Mouse (Mus musculus) c-Kit-positive CD71-positive TER-119-negative erythroid progenitor cells, embryonic 14.5 days (primary cell): ENCODE data around the gene Ddb1.

Experiments
- DNase-seq: peaks from one replicate; pipeline ENCODE4 v3.0.0-alpha.2; 2013; ENCODE audit warnings: low read depth

Gene Ddb1

GRCm38 (mm10) chr19:10591659-10592377, 13.3 kb upstream of the Ddb1 start:
- DNase-seq: no peak

DNA sequence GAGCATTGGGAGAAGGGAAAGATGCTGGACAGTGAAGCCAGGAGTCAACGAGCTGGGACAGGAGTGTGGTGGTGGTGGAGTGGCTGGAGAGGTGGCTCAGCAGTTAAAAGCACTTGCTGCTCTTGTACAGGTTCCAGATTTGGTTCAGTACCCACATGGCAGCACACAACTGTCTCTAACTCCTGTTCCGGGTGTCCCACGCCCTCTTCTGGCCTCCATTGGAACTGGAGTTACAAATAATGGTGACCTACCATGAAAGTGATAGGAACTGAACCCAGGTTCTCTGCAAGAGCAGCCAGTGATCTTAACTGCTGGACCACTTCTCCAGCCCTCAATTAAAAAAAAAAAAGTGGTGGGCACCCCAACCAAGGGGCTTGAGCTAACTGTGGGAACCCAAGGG, 6.9 kb upstream of the Ddb1 start:
- DNase-seq: peak; percentile 39

DNA sequence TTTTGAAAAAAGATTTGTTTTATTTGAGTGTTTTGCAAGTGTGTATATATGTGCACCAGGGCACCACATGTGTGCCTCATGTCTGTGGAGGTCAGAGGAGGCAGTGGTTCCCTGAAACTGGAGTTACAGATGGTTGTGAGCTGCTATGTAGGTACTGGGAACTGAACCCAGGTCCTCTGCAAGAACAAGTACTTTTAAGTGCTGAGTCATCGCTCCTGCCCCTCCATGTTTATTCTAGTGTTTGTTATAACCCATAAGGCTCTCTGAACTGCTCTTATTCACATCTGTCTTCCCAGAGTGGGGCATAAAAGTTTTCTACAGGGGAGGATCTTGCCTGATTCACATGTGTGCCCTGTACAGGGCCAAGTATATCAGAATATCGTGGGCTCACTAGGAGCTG, 5.5 kb upstream of the Ddb1 start:
- no peak for DNase-seq

DNA sequence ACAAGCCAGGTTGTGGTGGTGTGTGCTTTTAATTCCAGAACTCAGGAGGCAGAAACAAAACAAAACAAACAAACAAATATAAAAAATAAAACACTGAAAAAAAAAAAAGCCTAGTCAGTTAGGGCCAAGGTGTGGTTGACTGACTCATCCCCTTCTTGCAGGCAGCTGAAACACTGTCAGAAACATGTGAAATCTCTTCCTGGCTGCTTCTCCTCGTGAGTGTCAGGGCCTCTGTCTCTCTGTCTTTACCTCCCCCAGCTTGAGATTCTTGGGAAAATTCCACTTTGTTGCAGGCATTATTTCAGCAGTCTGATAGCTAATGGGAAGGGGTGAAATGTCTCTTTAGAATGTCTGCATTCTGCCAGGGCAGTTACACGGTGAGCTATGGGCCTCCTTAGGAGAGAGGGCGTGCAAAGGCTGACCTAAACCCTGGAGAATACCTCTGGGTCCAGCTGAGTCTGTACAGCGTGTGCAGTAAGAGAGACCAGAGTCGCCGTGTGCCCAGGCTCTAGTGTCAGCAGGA, 2.8 kb upstream of the Ddb1 start:
- DNase-seq: no peak

GRCm38 (mm10) chr19:10602787-10603186, 2.3 kb upstream of the Ddb1 start:
- DNase-seq: peak; percentile 83

GRCm38 (mm10) chr19:10603660-10604523, 1.2 kb upstream of the Ddb1 start:
- no peak for DNase-seq

DNA sequence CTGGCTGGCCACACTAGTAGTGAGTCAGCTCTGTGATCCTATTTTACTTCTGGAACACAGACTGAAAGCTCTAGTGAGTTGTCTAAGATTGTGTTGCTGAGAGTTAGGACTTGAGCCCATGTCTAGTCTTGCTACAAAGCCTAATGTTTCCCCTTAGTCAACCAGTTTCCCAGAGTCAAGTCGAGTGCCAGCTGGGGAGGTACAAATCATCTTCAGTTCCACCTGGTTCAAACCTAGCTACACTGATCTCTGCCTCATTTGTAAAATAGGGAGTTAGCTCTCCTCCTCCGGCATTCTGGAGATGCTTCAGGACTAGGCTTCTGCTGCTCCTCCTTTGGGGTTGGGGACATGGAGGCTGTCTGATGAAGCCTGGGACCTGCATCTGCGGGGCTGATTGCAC, 593 bp upstream of the Ddb1 start:
- DNase-seq: no peak

GRCm38 (mm10) chr19:10605901-10606622, 935 bp downstream of the Ddb1 start:
- DNase-seq: peak; percentile 42

DNA sequence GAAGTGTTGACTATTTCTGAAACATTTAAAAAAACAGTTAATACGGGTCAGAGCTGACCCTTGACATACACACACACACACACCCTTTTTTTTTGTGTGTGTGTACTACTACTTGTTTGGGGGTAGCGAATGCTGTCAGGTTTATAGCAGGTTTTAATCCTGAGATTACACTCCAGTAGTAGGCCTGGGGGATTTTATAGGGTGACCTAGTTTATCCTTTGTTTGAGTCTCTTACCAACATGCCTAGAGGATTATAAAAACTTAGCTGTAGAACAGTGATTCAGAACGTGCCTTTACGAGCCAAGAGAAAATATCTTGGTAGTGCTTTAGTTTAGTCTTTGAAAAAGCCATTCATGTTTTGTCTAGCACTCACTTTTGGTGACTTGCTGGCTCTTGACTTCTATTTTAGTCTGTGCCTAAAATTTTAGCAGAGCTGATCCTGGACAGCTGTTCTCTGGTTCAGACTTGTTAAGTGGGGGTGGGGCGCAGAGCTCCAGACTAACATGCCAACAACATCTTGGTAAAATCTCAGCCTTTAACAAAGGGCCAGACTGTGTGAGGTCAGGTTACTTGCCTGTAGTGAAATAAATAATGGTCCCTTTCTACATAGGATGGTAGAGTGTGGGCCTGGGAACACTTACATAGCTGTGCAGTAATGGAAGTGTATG, 3.6 kb downstream of the Ddb1 start:
- DNase-seq: no peak

- no peak for DNase-seq
Observed at GRCm38 (mm10) chr19:10634106-10634871, 29.2 kb downstream of the Ddb1 start, which contains the start of gene Vwce. Vwce (plus strand) TSS chr19:10634213.

DNA sequence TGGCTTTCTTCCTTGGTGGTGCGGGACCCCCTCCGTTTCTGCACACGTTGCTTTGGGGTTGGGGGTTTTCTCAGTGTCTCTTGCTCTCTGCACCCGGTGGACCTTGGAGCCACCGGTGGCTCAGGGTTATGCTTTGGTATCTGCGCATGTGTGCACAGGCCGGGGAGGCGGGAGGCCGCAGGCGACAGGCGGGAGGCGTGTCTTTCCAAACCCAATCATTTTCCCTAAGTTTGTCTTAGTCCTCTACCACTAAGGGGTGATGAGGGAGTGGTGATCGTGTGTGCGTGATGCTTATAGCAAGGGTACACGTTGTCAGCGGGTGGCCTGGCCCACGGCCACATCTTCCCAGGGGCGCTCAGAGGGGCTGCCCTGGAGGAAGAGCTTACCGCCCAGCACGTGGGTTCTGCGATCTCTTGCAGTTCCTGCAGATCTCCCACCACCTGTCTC, 29.8 kb downstream of the Ddb1 start:
- DNase-seq: peak; percentile 54

GRCm38 (mm10) chr19:10637840-10638239, 32.7 kb downstream of the Ddb1 start:
- DNase-seq: no peak

- no peak for DNase-seq
Observed at GRCm38 (mm10) chr19:10640080-10640479, 35.0 kb downstream of the Ddb1 start.

DNA sequence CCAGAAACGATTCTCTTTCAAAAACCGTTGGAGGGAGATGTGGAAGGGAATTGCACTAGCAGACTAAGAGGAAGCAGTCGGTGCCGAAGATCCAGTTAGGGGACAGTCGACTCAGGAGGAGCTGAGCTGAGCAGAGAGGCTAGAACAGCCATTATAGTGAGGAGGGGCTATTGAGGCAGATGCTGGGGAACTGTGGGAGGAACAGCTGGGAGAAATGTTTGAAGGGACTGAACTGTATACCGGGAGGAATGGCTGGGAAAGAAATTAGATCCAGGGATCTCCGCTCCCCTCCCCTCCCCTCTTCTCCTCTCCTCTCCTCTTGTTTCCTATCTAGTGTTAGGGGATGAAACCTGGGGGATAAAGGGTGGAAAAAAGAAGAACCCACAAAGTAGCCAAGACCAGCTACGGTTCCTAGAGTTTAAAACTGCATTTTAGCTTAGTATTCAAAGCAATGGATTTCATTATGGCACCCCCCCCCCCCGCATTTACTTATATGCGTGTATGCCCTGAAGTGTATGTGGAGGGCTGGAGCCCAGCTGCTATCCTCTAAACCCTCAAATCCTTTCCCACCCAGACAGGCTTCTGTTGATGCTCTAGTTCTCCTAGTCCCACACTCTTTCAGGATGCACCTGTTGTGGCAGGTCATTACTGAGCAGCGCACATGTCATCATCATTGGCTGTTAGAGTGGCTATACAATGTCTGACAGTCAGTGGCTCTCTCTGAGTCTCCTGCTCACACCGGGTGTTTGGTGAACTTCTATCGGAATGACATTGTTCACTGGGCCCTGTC, 35.7 kb downstream of the Ddb1 start:
- DNase-seq: no peak

DNA sequence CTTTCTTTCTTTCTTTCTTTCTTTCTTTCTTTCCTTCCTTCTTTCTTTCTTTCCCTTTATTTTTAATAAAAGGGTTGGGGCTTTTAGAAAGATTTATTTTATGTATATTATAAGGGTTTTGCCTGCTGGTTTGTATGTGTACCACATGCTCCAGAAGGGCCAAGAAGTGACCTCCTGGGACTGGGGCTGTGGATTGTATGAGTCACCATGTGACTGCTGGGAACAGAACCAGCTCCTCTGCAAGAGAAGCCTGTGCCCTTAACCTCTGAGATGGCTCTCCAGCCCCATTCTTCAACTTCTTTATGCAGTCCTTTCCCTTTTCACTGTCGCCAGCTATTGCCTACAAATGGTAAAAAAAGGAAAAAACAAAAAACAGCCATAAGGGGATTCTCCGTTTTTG, 40.5 kb downstream of the Ddb1 start:
- no peak for DNase-seq

DNA sequence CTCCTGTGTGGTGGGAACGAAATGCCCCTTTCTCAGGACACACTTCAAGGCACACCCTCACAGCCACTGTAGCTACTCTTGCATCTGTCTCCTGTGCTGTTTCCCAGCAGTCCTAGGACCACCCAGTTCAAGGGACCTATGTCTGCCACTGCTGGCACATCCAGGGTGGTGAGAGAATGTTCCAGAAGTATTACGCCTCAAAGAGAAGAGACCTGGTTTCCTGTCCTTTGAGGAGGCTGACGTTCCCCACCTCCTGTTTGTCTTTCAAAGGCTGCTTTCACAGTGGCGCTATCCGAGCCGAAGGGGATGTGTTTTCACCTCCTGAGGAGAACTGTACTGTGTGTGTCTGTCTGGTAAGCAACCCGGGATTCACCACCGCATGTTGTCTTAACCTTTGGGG, 43.0 kb downstream of the Ddb1 start:
- no peak for DNase-seq

DNA sequence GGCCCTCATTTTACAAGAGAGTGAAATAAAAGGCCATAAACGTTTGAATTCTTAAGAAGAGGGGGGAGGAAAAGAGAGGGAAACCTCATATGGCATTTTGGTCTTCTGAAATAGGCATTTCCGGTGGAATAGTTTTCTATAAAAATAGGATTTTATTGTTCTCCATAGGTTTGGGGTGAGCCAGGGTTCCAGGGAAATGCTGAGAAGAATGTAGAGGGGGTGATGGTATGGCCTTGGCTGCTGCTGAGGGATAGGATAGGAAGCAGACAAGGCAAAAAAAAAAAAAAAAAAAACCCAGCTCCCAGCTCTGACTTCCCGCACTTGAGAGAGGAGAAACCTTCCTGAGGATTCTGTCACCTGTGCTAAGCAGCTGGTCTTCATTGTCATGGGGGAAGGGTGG, 50.9 kb downstream of the Ddb1 start:
- DNase-seq: no peak

GRCm38 (mm10) chr19:10657742-10658141, 52.6 kb downstream of the Ddb1 start:
- no peak for DNase-seq

GRCm38 (mm10) chr19:10658406-10658805, 53.3 kb downstream of the Ddb1 start:
- no peak for DNase-seq

DNA sequence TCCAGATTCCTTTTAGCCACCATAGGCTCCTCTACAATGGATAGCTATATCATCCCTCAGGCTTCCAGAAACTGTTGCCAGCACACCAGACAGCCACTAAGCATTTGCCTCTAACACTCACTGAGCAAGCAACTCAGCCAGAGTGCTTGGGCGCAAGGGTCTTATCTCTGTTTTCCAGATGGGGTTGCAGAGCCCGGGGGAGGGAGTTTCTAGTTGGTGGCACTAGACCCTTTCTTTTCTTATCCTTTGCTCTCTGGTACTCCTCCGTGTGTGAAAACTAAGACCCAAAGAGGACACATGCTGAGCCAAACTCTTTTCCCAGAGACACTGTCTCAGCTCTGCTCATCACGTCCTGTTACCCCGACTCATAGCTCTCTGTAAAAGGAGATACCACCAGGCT, 56.2 kb downstream of the Ddb1 start:
- DNase-seq: peak; percentile 80
